Mouse (Mus musculus) forebrain, embryonic 16.5 days (tissue): ENCODE results near the gene Zfp280d. TPM values are rescaled to one million over a fixed set of nuclear protein-coding genes. Genes with fewer than 3 reads are reported as not detected.

Experiments
- ATAC-seq: fragments of 200-750 bp; cut with Nextera tagmentation; 2 replicates; pipeline ENCODE4 v1.8.0; 2017; ENCODE audit warnings: mild to moderate bottlenecking, moderate library complexity
- H3K27ac ChIP-seq: fragments of 300-500 bp; sonication (generic); 2 replicates; pipeline ENCODE4 v1.5.1; 2014; ENCODE audit warnings: low read length, control low read depth
- H3K27me3 ChIP-seq: fragments of 300-500 bp; sonication (generic); replicated peaks from 2 replicates; pipeline ENCODE4 v1.6.1; 2014; ENCODE audit warnings: low read length; ENCODE audit not compliant: control insufficient read depth, insufficient read depth
- H3K36me3 ChIP-seq: fragments of 300-500 bp; sonication (generic); 2 replicates; pipeline ENCODE4 v1.6.1; 2014; ENCODE audit not compliant: control insufficient read depth, insufficient read depth
- H3K4me1 ChIP-seq: fragments of 300-500 bp; sonication (generic); replicated peaks from 2 replicates; pipeline ENCODE4 v1.6.1; 2014; ENCODE audit warnings: low read length; ENCODE audit not compliant: control insufficient read depth, insufficient read depth
- H3K4me2 ChIP-seq: fragments of 300-500 bp; sonication (generic); 2 replicates; pipeline ENCODE4 v1.6.1; 2014; ENCODE audit warnings: mild to moderate bottlenecking, low read length, control low read depth
- H3K4me3 ChIP-seq: fragments of 300-500 bp; sonication (generic); replicated peaks from 2 replicates; pipeline ENCODE4 v1.5.1; 2014; ENCODE audit warnings: mild to moderate bottlenecking, low read length, control low read depth
- H3K9ac ChIP-seq: fragments of 300-500 bp; sonication (generic); replicated peaks from 2 replicates; pipeline ENCODE4 v1.6.1; 2014; ENCODE audit warnings: low read depth, low read length, control low read depth
- H3K9me3 ChIP-seq: fragments of 300-500 bp; sonication (generic); 2 replicates; pipeline ENCODE4 v1.6.1; 2016; ENCODE audit warnings: low read length; ENCODE audit not compliant: control insufficient read depth
- WGBS: fragments of 180-500 bp; shearing (Covaris S2); extraction: QIAGEN DNeasy Blood & Tissue Kit; methylation state at CpG from one replicate; pipeline ENCODE4 v1.1.7; 2014; 5-methylcytosine and 5-hydroxymethylcytosine counted together
- polyA plus RNA-seq: library from polyadenylated mRNA; unstranded; fragments of >200 nt; fragmentation: Nextera tagmentation; extraction: Ambion mirVana; gene quantifications from 2 replicates; pipeline ENCODE4 v1.2.1, GENCODE M21; 2015

Gene Zfp280d
- 48.9 and 49.9 TPM in 2 replicates for polyA plus RNA-seq

DNA sequence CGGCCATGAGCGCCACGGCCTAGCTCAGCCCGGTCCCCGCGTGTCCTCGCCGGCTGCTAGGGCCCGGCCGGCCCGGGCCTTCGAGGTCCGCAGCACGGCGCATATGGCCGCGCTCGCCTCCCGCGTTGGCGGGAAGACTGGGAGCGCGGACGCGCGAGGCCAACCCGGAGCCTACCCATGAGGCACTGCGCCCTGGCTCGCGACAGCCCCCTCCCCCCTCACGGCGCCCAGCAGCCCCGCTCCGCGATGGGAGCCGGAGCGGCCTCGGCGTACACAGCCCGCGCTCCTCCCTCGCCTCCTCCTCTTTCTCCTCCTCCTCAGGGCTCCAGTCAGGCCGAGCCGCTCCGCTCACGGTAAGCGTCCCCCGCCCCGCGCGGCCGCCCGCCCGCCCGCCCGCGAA is at the start of gene Zfp280d:
TSS of gene Zfp280d (plus strand) at position 184 of the 400 bp plus-strand sequence.
- Histone ChIP-seq H3K36me3 (no peaks in the 10 kb centered on the region), H3K4me2 (peak within 1 kb of the TSS; percentile 76), H3K9me3 (no peaks in the 10 kb centered on the region), H3K4me3 (peak within 1 kb of the TSS; percentile 60), H3K9ac (peak within 1 kb of the TSS; percentile 92), H3K27me3 (no peaks in the 10 kb centered on the region), H3K4me1 (peaks cover 7% of the 10 kb centered on the region), H3K27ac (peak within 1 kb of the TSS; percentile 99)
- 2% methylated on average over 51 of the region's 57 CpGs for WGBS
- ATAC-seq = peak; percentile 99

DNA sequence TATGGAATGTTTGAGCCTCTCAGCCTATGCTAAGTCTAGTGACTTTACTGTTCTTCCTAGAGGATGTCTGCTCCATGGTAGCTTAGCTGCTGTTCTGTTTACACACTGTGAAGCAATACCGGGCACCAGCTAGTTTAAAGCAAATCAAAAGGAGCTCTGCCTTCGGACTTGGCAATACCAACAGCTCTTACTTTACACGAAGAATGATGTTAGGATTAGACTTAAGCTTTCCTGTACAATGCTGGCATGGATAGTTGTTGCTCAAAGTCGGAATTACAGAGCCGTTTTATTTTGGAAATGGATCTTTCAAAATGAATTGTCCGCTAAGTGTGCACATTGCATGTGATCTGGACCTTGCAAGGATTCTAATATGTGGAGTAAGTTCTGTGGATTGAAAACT is 48.1 kb upstream of the Zfp280d start:
- H3K36me3 ChIP-seq = no peaks in the 10 kb centered on the region
- WGBS = 88% methylated on average over 6 of the region's 6 CpGs
- ATAC-seq = no peak
- no peak overlapping the region for H3K4me3 ChIP-seq
- H3K27me3 ChIP-seq = no peaks in the 10 kb centered on the region
- H3K4me1 ChIP-seq = no peaks in the 10 kb centered on the region
- H3K27ac ChIP-seq = no peak overlapping the region
- no peak overlapping the region for H3K4me2 ChIP-seq
- 0 out of 2 replicates have a peak, but pooled peaks cover 2% of the 10 kb centered on the region for H3K9me3 ChIP-seq
- no peak overlapping the region for H3K9ac ChIP-seq

DNA sequence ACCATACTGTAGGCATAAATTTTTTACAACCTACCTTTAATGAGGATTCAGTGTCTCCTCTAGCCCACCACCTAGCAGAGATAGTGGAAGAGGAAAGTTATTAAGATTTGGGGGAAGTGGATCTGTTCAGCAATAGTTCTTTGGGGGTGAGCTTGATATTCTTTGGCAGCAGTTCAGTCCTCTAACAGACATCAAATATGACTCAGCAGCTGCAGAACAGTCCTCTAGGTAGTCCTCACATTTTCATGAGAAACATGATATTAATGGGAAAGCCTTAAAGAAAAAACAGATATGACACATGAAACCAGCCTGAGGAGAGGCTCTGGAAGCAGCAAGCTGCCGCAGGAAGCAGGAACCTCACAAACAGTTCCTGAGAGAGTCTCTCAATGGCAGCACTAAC is 22.0 kb upstream of the Zfp280d start:
- Histone ChIP-seq H3K36me3 (no peaks in the 10 kb centered on the region), H3K4me3 (no peak overlapping the region), H3K9me3 (no peaks in the 10 kb centered on the region), H3K4me2 (no peak overlapping the region), H3K4me1 (no peaks in the 10 kb centered on the region), H3K27ac (no peak overlapping the region), H3K27me3 (no peaks in the 10 kb centered on the region), H3K9ac (no peak overlapping the region)
- ATAC-seq = no peak
- WGBS = 84% methylated on average over 1 of the region's 1 CpGs

DNA sequence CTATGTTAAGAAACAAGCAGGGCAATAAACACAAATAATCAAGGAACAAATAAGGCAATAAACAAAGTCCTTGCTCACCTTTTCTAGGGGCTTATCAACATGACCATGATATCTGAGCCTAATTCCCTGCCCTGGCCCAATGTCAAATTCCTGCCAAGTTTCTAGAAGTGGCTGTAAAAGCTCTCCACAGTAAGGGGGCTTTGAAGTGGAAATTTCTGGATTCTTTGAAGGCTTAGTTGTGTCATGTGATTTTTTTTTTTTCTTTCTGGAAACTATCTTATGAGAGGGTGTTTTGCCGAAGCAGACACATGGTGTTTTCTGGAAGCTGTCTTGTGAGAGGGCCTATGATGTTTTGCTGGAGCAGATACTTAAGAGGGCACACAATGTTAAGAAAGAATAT is 19.4 kb upstream of the Zfp280d start:
- H3K9ac ChIP-seq = no peak overlapping the region
- no peak overlapping the region for H3K4me2 ChIP-seq
- WGBS = 21% methylated on average over 1 of the region's 1 CpGs
- H3K4me1 ChIP-seq = no peaks in the 10 kb centered on the region
- no peaks in the 10 kb centered on the region for H3K9me3 ChIP-seq
- H3K36me3 ChIP-seq = no peaks in the 10 kb centered on the region
- ATAC-seq = no peak
- no peak overlapping the region for H3K4me3 ChIP-seq
- H3K27ac ChIP-seq = no peak overlapping the region
- H3K27me3 ChIP-seq = no peaks in the 10 kb centered on the region

DNA sequence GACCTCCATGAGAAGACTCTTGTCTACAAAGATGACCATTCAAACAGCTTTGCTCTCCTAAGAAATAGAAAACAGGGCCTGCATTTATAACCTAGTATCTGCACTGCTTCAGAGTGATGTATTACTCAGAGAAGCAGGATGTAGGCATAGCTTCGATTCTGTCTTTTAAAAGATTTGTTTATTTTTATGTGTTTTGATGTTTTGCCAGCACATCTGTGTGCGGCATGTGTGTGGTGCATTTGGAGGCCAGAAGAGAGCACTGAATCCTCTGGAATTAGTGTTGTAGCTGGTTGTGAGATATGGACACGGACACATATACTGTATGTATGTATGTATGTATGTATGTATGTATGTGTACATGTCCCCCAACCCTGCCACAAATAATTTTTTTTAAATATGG is 18.0 kb upstream of the Zfp280d start:
- Histone ChIP-seq H3K9ac (no peak overlapping the region), H3K4me2 (no peak overlapping the region), H3K4me1 (no peaks in the 10 kb centered on the region), H3K4me3 (no peak overlapping the region), H3K9me3 (no peaks in the 10 kb centered on the region), H3K36me3 (no peaks in the 10 kb centered on the region), H3K27ac (no peak overlapping the region), H3K27me3 (no peaks in the 10 kb centered on the region)
- ATAC-seq = no peak
- 86% methylated on average over 3 of the region's 3 CpGs for WGBS

DNA sequence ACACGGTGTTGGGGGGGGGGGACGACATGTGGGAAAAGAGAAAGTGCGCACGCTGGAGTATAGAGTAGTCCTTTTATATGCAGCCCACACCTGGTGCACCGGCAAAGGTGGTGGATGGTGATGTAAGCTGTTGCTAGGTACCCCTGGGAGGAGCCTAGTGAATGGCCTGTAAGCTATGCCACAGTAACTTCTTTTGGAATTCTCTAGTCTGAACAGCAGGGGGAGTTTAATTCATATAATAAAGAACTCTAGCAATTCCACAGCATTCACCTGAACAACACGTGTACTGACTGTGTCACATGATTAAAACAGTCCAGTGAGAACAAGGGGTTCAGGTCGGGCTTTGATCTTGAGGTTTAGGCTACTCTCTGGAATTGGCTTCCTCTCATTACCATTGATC is 14.3 kb upstream of the Zfp280d start:
- Histone ChIP-seq H3K4me2 (no peak overlapping the region), H3K36me3 (no peaks in the 10 kb centered on the region), H3K27me3 (no peaks in the 10 kb centered on the region), H3K4me3 (no peak overlapping the region), H3K4me1 (no peaks in the 10 kb centered on the region), H3K9me3 (no peaks in the 10 kb centered on the region), H3K27ac (no peak overlapping the region), H3K9ac (no peak overlapping the region)
- ATAC-seq = peak; percentile 38; the same call in 1 of the 2 replicates
- 22% methylated on average over 6 of the region's 7 CpGs for WGBS

DNA sequence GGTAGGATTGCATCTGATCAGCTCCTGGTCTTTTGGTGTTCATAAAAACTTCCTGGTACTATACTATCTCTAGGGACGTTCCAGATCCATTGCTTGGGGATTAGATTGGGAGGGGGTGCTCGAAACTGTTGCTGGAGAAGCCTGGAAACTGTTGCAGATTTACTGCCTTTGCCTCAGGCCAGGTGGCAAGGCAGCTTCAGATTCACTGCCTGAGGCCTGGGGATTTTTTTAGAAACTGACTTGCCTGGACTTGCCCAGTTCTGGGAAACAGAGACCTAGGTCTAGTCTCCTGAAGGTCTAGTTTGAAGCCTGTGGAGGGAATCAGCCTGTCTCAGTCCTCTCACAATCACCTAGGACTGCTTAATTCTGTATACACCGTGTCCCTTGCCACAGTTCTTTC is 9.8 kb upstream of the Zfp280d start:
- no peaks in the 10 kb centered on the region for H3K36me3 ChIP-seq
- 0 out of 2 replicates have a peak, but pooled peaks cover 3% of the 10 kb centered on the region for H3K9me3 ChIP-seq
- no peaks in the 10 kb centered on the region for H3K27me3 ChIP-seq
- H3K4me2 ChIP-seq = no peak overlapping the region
- no peak overlapping the region for H3K9ac ChIP-seq
- 71% methylated on average over 3 of the region's 3 CpGs for WGBS
- no peak overlapping the region for H3K27ac ChIP-seq
- ATAC-seq = no peak
- H3K4me1 ChIP-seq = no peaks in the 10 kb centered on the region
- no peak overlapping the region for H3K4me3 ChIP-seq

DNA sequence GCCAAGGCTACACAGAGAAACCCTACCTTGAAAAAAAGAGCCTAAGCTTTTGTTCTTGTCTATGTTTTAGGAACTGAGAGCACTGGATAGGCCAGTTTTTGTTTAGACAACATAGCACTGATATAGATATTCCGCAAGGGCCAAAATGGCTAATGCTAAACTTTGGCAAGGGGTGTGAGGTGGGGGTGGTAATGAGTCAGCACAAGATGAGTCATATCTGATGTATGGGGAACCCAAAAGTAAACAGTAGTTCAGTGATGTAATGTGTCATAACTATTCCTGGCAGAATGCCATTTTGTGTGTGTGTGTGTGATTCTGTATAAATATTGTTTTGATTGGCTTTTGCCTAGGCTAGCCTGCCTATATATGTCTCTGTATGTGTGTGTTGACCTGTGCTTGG is 4.5 kb upstream of the Zfp280d start:
- Histone ChIP-seq H3K27ac (no peak overlapping the region), H3K4me2 (no peak overlapping the region), H3K27me3 (no peaks in the 10 kb centered on the region), H3K36me3 (no peaks in the 10 kb centered on the region), H3K9me3 (0 out of 2 replicates have a peak, but pooled peaks cover 3% of the 10 kb centered on the region), H3K9ac (no peak overlapping the region), H3K4me1 (no peaks in the 10 kb centered on the region; the same call in 1 of the 2 replicates), H3K4me3 (no peak overlapping the region)
- ATAC-seq = no peak
- 100% methylated on average over 1 of the region's 1 CpGs for WGBS

DNA sequence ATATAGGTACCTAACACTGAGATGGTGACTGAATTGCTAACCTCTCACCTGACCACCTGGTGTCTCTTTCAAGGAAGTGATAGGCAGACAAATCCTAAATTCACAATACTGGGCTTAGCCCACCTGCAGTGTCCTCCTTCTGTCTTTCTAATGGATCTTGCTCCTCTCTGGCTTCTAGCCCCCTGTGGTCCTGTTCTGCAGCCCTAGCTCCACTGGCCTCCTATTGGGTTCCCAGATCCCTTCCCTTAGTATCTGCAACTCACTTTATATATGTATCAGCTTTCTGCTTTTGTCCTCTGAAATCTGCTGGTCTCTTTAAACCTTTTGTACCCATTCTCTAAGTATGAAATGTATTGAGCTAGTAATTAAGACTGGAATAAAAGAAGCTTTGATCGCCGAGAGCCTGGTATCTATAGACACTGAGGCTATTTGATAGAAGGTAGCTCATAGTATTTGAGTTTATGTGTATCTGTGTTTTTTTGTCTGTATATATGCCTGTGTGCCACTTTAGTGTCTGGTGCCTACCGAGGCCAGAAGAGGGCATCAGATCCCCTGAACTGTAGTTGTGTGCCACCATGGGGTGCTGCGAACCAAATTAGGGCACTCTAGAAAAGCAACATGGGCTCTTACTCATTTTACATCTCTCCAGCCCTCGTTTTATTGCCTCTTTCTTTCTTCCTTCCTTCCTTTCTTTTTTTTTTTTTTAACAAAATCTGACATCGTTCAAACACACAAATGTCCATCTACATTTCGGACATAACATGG is 832 bp upstream of the Zfp280d start:
- no peak for ATAC-seq
- 86% methylated on average over 7 of the region's 7 CpGs for WGBS
- H3K9me3 ChIP-seq = no peaks in the 10 kb centered on the region
- H3K4me3 ChIP-seq = no peak overlapping the region
- H3K27ac ChIP-seq = no peak overlapping the region
- no peaks in the 10 kb centered on the region for H3K27me3 ChIP-seq
- no peaks in the 10 kb centered on the region for H3K36me3 ChIP-seq
- peaks cover 7% of the 10 kb centered on the region for H3K4me1 ChIP-seq
- H3K4me2 ChIP-seq = no peak overlapping the region
- H3K9ac ChIP-seq = no peak overlapping the region
